Mouse (Mus musculus): Measurements from ENCODE around the gene Psmb1. TPM values are rescaled to one million over a fixed set of nuclear protein-coding genes. Genes with fewer than 3 reads are reported as not detected.

Gene Psmb1
- total and polyA plus RNA-seq, 2 experiments from 2014 or later, result 143 to 267 TPM

DNA sequence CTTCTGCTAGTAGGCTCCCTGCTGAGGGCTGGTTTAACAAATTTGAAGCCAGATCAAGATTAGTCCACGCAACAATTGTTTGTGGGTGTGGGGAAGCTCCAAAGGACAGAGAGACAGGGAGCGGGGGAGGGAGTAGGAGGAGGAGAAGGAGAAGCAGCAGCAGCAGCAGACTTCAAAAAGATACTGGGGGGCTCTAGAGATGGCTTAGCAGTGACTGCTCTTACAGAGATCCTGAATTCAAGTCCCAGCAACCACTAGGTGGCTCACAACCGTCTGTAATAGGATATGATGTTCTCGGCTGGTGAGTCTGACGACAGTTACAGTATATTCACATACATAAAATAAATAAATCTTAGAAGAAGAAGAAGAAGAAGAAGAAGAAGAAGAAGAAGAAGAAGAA is 30.6 kb upstream of the Psmb1 start:
- DNase-seq, result peak; percentile 76

DNA sequence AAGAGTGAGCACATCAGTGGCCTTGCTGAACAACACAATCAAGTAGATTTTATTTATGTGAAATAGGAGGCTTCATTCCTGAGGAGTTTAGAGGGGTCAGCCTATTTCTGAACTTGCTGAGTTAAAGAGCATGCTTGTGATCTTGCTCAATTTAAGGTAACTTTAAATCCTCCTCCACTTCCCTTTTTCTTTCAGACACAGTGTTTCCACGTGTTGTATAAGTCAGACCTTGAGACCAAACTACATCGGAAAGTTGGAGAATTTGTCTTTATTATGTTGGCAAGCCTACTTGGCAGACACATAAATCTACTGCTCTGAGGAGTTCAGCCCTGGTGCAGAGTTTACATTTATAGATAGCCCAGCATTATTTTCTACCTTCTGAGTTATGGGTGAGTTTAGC is 29.3 kb upstream of the Psmb1 start:
- WGBS, result 87% methylated on average over 2 of the region's 2 CpGs
- Histone ChIP-seq H3K9me3 (ENCODE audit: low read length) (no peaks in the 10 kb centered on the region), H3K27ac (ENCODE audit: low read depth, low read length) (no peak overlapping the region), H3K4me3 (ENCODE audit: low read depth, low read length) (no peak overlapping the region), H3K4me2 (ENCODE audit: low read depth) (no peak overlapping the region), H3K27me3 (ENCODE audit: insufficient read depth, low read length) (no peaks in the 10 kb centered on the region), H3K9ac (no peak overlapping the region), H3K36me3 (ENCODE audit: insufficient read depth) (peaks cover 12% of the 10 kb centered on the region; the same call in 1 of the 2 replicates), H3K4me1 (ENCODE audit: insufficient read depth) (peaks cover 4% of the 10 kb centered on the region; the same call in 1 of the 2 replicates)
- DNase-seq (no peak), ATAC-seq (no peak)
- TF ChIP-seq CTCF (IDR thresholded peaks at IDR 0.05; ENCODE audit: low read depth), result no peak

More for the DNA sequence above, 30.6 kb upstream of the Psmb1 start:
- no peaks in the 10 kb centered on the region for H3K9me3 ChIP-seq (ENCODE audit: low read length)
- H3K36me3 ChIP-seq (ENCODE audit: insufficient read depth), result 0 out of 2 replicates have a peak, but pooled peaks cover 3% of the 10 kb centered on the region
- H3K4me3 ChIP-seq (ENCODE audit: low read depth, low read length), result no peak overlapping the region
- no peak overlapping the region for H3K4me2 ChIP-seq (ENCODE audit: low read depth)
- no peak overlapping the region for H3K27ac ChIP-seq (ENCODE audit: low read depth, low read length)
- under 1% methylated on average over 5 of the region's 5 CpGs for WGBS
- peak; percentile 49 for ATAC-seq
- peak; percentile 68 for TF ChIP-seq CTCF (IDR thresholded peaks at IDR 0.05; ENCODE audit: low read depth)
- H3K27me3 ChIP-seq (ENCODE audit: insufficient read depth, low read length), result no peaks in the 10 kb centered on the region
- H3K9ac ChIP-seq, result no peak overlapping the region
- peaks cover 4% of the 10 kb centered on the region; the same call in 1 of the 2 replicates for H3K4me1 ChIP-seq (ENCODE audit: insufficient read depth)

DNA sequence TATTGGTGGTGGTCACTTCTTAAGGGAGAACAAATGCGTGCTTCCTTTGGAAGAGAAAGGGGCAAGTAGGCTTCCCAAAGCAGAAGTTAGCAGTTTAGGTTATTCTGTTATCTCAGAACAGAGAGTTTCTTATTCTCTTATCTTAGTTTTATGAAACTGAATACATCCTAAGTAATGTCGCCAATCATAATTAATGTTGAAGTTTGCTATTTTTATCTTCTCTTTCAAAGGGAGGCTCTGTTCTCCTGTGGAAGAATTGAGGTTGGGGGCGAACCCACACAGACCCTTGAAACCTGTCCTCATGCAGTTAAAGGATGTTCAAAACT is 28.2 kb upstream of the Psmb1 start:
- no peak for ATAC-seq
- H3K27ac ChIP-seq (ENCODE audit: low read depth, low read length), result no peak overlapping the region
- DNase-seq, result no peak

DNA sequence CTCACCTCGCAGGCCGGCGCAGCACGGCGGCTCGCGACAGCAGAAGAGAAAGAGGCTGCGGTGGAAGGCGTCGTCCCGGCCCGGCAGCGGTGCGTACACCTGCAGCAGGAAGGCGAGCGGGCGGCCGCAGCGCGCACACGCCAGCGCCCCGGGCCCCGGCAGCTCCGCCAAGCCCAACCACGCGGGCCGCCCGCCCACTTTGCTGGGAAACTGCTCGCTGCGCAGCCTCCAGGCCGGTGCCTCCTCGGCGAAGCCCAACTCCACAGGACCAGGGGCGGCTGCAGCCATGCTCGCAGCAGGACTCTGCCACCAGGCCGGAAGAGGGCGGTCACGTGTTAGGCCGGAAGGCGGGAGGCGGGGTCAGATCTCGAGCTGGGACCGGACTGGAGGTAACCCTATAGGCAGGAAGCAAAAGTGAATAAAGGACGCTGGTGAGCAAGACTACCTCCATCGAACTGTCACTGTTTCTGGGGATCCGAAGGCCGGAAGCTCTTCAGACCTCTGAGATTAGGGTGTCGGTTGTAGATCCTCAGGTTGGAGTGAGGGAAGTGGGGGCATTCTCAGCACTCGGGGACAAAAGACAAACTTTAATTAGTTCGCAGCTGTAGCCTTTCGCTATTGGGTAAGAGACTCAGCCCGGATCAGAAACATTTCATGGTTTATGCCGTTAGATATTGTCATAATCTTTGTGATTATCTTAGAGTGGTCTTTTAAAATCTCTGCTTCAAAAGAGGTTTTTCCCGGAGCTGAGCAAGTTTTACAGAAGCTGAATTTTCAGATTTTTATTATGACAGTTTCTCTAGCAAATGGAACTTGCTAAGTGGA is 27.6 kb upstream of the Psmb1 start, which contains the start of gene Pdcd2:
Gene Pdcd2, minus strand, starts transcription at position 316 of the 825 bp plus-strand sequence.
- peak; percentile 55 for TF ChIP-seq CTCF (IDR thresholded peaks at IDR 0.05; ENCODE audit: low read depth)
- ATAC-seq (peak; percentile 96), DNase-seq (peak; percentile 85)
- under 1% methylated on average over 55 of the region's 55 CpGs for WGBS
- Histone ChIP-seq H3K27me3 (ENCODE audit: insufficient read depth, low read length) (no peaks in the 10 kb centered on the region), H3K4me2 (ENCODE audit: low read depth) (peak within 1 kb of the TSS; percentile 68), H3K27ac (ENCODE audit: low read depth, low read length) (peak within 1 kb of the TSS; percentile 75), H3K4me3 (ENCODE audit: low read depth, low read length) (peak within 1 kb of the TSS; percentile 63), H3K9ac (peak within 1 kb of the TSS; percentile 63), H3K9me3 (ENCODE audit: low read length) (no peaks in the 10 kb centered on the region), H3K4me1 (ENCODE audit: insufficient read depth) (peaks cover 4% of the 10 kb centered on the region; the same call in 1 of the 2 replicates), H3K36me3 (ENCODE audit: insufficient read depth) (peaks cover 21% of the 10 kb centered on the region; the same call in 1 of the 2 replicates)

More for the DNA sequence above, 28.2 kb upstream of the Psmb1 start:
- H3K4me3 ChIP-seq (ENCODE audit: low read depth, low read length), result peak overlapping the region; percentile 63
- peaks cover 4% of the 10 kb centered on the region; the same call in 1 of the 2 replicates for H3K4me1 ChIP-seq (ENCODE audit: insufficient read depth)
- peak overlapping the region; percentile 63 for H3K9ac ChIP-seq
- TF ChIP-seq CTCF (IDR thresholded peaks at IDR 0.05; ENCODE audit: low read depth), result no peak
- no peaks in the 10 kb centered on the region for H3K9me3 ChIP-seq (ENCODE audit: low read length)
- no peaks in the 10 kb centered on the region for H3K27me3 ChIP-seq (ENCODE audit: insufficient read depth, low read length)
- H3K36me3 ChIP-seq (ENCODE audit: insufficient read depth), result peaks cover 17% of the 10 kb centered on the region; the same call in 1 of the 2 replicates
- peak overlapping the region; percentile 68 for H3K4me2 ChIP-seq (ENCODE audit: low read depth)
- whole genome bisulfite sequencing, result 51% methylated on average over 3 of the region's 3 CpGs

DNA sequence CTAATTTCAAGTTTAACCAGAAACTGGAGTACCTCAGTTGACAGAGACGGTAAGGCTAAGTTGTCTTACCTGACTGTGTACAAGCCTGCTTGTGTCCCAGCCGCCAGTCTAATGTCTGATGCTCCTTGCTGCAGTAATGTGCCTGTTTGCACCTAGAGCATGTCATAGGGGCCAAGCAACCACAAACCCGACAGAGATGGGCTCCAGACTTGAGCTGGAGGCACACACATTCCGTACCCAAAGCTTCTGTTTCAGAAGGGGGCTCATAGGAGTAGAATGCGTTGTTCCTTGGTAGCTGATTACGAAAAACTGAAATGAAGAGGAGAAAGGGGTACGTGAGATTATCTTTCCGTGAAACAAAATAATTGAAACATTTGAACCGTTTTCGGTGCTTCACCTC is 26.8 kb upstream of the Psmb1 start:
- H3K4me1 ChIP-seq (ENCODE audit: insufficient read depth), result peaks cover 4% of the 10 kb centered on the region; the same call in 1 of the 2 replicates
- DNase-seq, result peak; percentile 26
- H3K9ac ChIP-seq, result peak overlapping the region; percentile 63; the same call in 1 of the 2 replicates
- H3K4me2 ChIP-seq (ENCODE audit: low read depth), result peak overlapping the region; percentile 68
- no peak for TF ChIP-seq CTCF (IDR thresholded peaks at IDR 0.05; ENCODE audit: low read depth)
- no peak for ATAC-seq
- H3K27ac ChIP-seq (ENCODE audit: low read depth, low read length), result no peak overlapping the region
- H3K27me3 ChIP-seq (ENCODE audit: insufficient read depth, low read length), result no peaks in the 10 kb centered on the region
- WGBS, result 12% methylated on average over 10 of the region's 10 CpGs
- H3K9me3 ChIP-seq (ENCODE audit: low read length), result no peaks in the 10 kb centered on the region
- peak overlapping the region; percentile 63 for H3K4me3 ChIP-seq (ENCODE audit: low read depth, low read length)
- peaks cover 30% of the 10 kb centered on the region for H3K36me3 ChIP-seq (ENCODE audit: insufficient read depth)

DNA sequence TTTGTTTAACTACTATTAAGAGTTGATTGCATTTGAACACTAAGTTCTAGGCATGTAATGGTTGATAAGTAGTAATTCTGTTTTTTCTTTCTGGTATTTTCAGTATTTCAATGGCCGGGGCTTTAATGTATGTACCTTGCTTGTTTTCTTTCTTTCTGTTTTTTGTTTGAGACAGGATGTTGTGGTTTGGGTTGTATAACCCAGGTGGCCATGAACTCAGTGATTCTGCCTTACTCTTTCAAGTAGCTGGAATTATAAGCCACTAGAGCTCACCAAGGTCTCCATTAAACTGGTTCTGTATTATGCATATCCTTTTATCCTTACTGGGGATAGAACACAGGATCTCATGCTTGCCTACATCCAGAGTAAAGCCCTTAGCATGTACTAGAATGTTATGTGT is 19.2 kb upstream of the Psmb1 start:
- Histone ChIP-seq H3K4me2 (ENCODE audit: low read depth) (no peak overlapping the region), H3K4me1 (ENCODE audit: insufficient read depth) (no peaks in the 10 kb centered on the region), H3K27ac (ENCODE audit: low read depth, low read length) (no peak overlapping the region), H3K36me3 (ENCODE audit: insufficient read depth) (peaks cover 83% of the 10 kb centered on the region), H3K4me3 (ENCODE audit: low read depth, low read length) (no peak overlapping the region), H3K9me3 (ENCODE audit: low read length) (no peaks in the 10 kb centered on the region), H3K9ac (no peak overlapping the region), H3K27me3 (ENCODE audit: insufficient read depth, low read length) (no peaks in the 10 kb centered on the region)
- TF ChIP-seq CTCF (IDR thresholded peaks at IDR 0.05; ENCODE audit: low read depth), result no peak
- DNase-seq (no peak), ATAC-seq (no peak)
- WGBS, result 97% methylated on average over 1 of the region's 1 CpGs

DNA sequence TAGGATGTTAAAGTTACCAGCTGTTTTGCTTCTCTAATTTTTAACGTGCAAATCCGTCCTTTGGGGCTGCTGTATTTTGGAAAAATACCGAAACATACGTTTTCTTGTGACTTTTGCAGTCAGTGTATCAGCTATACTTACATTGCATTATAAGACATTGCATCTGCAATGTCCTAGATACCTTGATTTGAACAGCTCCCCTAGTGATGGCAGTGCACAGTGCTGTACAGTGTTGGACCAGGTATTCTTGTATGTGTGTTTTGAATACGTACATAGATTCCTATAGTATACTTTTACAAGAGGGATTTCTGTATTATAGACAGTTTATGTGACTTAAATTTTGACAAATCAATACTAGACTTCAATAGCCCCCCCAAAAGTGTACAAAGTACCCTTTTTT is 18.6 kb upstream of the Psmb1 start:
- Histone ChIP-seq H3K4me1 (ENCODE audit: insufficient read depth) (no peaks in the 10 kb centered on the region), H3K9ac (no peak overlapping the region), H3K4me2 (ENCODE audit: low read depth) (no peak overlapping the region), H3K27me3 (ENCODE audit: insufficient read depth, low read length) (no peaks in the 10 kb centered on the region), H3K27ac (ENCODE audit: low read depth, low read length) (no peak overlapping the region), H3K9me3 (ENCODE audit: low read length) (no peaks in the 10 kb centered on the region), H3K36me3 (ENCODE audit: insufficient read depth) (peaks cover 86% of the 10 kb centered on the region), H3K4me3 (ENCODE audit: low read depth, low read length) (no peak overlapping the region)
- 95% methylated on average over 5 of the region's 5 CpGs for WGBS
- DNase-seq (no peak), ATAC-seq (peak; percentile 60)
- peak; percentile 45 for TF ChIP-seq CTCF (IDR thresholded peaks at IDR 0.05; ENCODE audit: low read depth)
